Mouse (Mus musculus) limb, embryonic 14.5 days (tissue): ENCODE data around the gene Mfsd4b1. TPM values are rescaled to one million over a fixed set of nuclear protein-coding genes. Genes with fewer than 3 reads are reported as not detected.
"Not testable (repeated sequence)": the region's sequence is repeated elsewhere in the genome, so short reads cannot be mapped to it uniquely, and the experiment has no call there.

Source experiments
- ATAC-seq: fragments of 200-750 bp; cut with Nextera tagmentation; 2 replicates; pipeline ENCODE4 v1.8.0; 2017; ENCODE audit warnings: low read depth, moderate number of reproducible peaks, moderate TSS enrichment; ENCODE audit not compliant: low FRiP score
- DNase-seq: peaks from one replicate; pipeline ENCODE4 v3.0.0-alpha.2; 2015; ENCODE audit warnings: low spot score
- H3K27ac ChIP-seq: fragments of 300-500 bp; sonication (generic); replicated peaks from 2 replicates; pipeline ENCODE4 v1.5.1; 2014; ENCODE audit warnings: low read depth, mild to moderate bottlenecking, low read length, moderate library complexity, mixed read lengths
- H3K27me3 ChIP-seq: fragments of 300-500 bp; sonication (generic); 2 replicates; pipeline ENCODE4 v1.6.1; 2014; ENCODE audit warnings: low read length, mixed read lengths; ENCODE audit not compliant: control insufficient read depth, insufficient read depth
- H3K36me3 ChIP-seq: fragments of 300-500 bp; sonication (generic); 2 replicates; pipeline ENCODE4 v1.6.1; 2014; ENCODE audit warnings: mild to moderate bottlenecking, low read length, moderate library complexity, mixed read lengths; ENCODE audit not compliant: control insufficient read depth, insufficient read depth
- H3K4me1 ChIP-seq: fragments of 300-500 bp; sonication (generic); 2 replicates; pipeline ENCODE4 v1.6.1; 2014; ENCODE audit warnings: antibody characterized with exemption, low read length, mixed read lengths; ENCODE audit not compliant: control insufficient read depth, insufficient read depth
- H3K4me2 ChIP-seq: fragments of 300-500 bp; sonication (generic); replicated peaks from 2 replicates; pipeline ENCODE4 v1.6.1; 2014; ENCODE audit warnings: low read depth, mild to moderate bottlenecking, low read length, moderate library complexity; ENCODE audit not compliant: severe bottlenecking
- H3K4me3 ChIP-seq: fragments of 300-500 bp; sonication (generic); replicated peaks from 2 replicates; pipeline ENCODE4 v1.5.1; 2014; ENCODE audit warnings: low read length
- H3K9ac ChIP-seq: fragments of 300-500 bp; sonication (generic); 2 replicates; pipeline ENCODE4 v1.6.1; 2014; ENCODE audit warnings: mild to moderate bottlenecking, low read depth, low read length, moderate library complexity; ENCODE audit not compliant: severe bottlenecking
- H3K9me3 ChIP-seq: fragments of 300-500 bp; sonication (generic); 2 replicates; pipeline ENCODE4 v1.6.1; 2016; ENCODE audit warnings: low read length; ENCODE audit not compliant: control insufficient read depth
- POLR2A ChIP-seq: fragments of 200-500 bp; IDR thresholded peaks from 2 replicates; pipeline ENCODE4 v1.8.0; 2012; ENCODE audit warnings: inconsistent platforms, mild to moderate bottlenecking, moderate library complexity, borderline replicate concordance; ENCODE audit not compliant: insufficient read depth, insufficient read length; ENCODE audit errors: extremely low read depth
- WGBS: fragments of 180-500 bp; shearing (Covaris S2); extraction: QIAGEN DNeasy Blood & Tissue Kit; methylation state at CpG from one replicate; pipeline ENCODE4 v1.1.7; 2014; 5-methylcytosine and 5-hydroxymethylcytosine counted together
- polyA plus RNA-seq, 2 experiments: library from polyadenylated mRNA; depleted of rRNA in 1 of 2; stranded (reverse) in 1 of 2; unstranded in 1 of 2; fragments of >200 nt; fragmentation: Nextera tagmentation in 1 of 2; extraction: Ambion mirVana in 1 of 2; gene quantifications; 2 replicates each; pipeline versions ENCODE4 v1.2.1 to v1.2.3; 2012 to 2014

Gene Mfsd4b1
- polyA plus RNA-seq, 2 experiments = 0.16 to 0.17 TPM

DNA sequence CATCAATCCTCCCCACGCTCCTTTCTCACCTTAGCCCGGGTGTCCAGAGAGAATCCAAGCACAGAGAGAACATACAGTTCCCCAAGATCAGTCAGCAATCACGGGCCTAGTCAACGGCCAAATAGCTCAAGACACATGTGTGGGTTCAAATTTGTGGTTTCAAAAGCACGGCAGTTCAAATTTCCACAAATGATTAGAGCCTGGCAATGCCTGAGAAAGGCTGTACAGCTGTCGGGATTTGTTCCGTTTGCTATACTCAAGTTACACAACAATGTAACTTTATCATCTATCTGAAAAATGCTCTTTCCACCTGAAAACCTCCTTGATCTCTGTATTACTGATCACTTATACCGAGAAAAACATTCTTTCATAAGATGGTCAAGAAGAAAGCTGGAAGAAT lies 492 bp upstream of the Mfsd4b1 start:
- peak overlapping the region; percentile 98 for H3K4me2 ChIP-seq
- 45% methylated on average over 8 of the region's 8 CpGs for WGBS
- no peak for TF ChIP-seq POLR2A
- H3K4me1 ChIP-seq = 0 out of 2 replicates have a peak, but pooled peaks cover 4% of the 10 kb centered on the region
- no peak for ATAC-seq
- peak; percentile 24 for DNase-seq
- H3K9me3 ChIP-seq = no peaks in the 10 kb centered on the region
- no peaks in the 10 kb centered on the region for H3K36me3 ChIP-seq
- H3K27me3 ChIP-seq = no peaks in the 10 kb centered on the region
- H3K4me3 ChIP-seq = peak overlapping the region; percentile 64
- peak overlapping the region; percentile 65; the same call in 1 of the 2 replicates for H3K27ac ChIP-seq
- no peak overlapping the region; the same call in 1 of the 2 replicates for H3K9ac ChIP-seq

DNA sequence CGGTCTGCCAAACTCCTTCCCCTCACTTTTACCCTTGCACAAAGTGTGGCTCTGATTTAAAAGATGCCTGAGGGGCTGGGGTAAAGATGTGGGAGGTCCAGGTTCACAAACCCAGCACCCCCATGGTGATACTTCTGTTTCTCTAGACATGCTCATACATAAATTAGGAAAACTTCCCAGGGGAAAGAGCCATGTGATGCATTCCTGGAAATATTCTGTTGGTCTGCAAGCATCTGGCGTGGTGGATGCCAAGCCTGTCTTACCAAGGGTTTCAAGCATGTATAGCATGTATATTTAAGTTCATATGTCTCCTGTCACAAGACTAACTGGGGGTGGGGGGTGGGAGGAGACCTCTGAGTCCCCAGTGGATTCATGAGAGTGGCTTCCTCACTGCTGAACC lies 4.7 kb downstream of the Mfsd4b1 start:
- H3K4me3 ChIP-seq = no peak overlapping the region
- WGBS = 34% methylated on average over 2 of the region's 2 CpGs
- no peak overlapping the region for H3K9ac ChIP-seq
- no peak for DNase-seq
- H3K4me1 ChIP-seq = 0 out of 2 replicates have a peak, but pooled peaks cover 2% of the 10 kb centered on the region
- ATAC-seq = no peak
- no peaks in the 10 kb centered on the region for H3K27me3 ChIP-seq
- no peak for TF ChIP-seq POLR2A
- no peaks in the 10 kb centered on the region for H3K9me3 ChIP-seq
- no peak overlapping the region for H3K4me2 ChIP-seq
- no peaks in the 10 kb centered on the region for H3K36me3 ChIP-seq
- H3K27ac ChIP-seq = no peak overlapping the region

- no peak for TF ChIP-seq POLR2A
- Histone ChIP-seq H3K4me2 (no peak overlapping the region), H3K9me3 (no peaks in the 10 kb centered on the region), H3K4me3 (no peak overlapping the region), H3K9ac (no peak overlapping the region), H3K4me1 (no peaks in the 10 kb centered on the region), H3K36me3 (no peaks in the 10 kb centered on the region), H3K27me3 (no peaks in the 10 kb centered on the region), H3K27ac (no peak overlapping the region)
- WGBS = 77% methylated on average over 3 of the region's 3 CpGs
- ATAC-seq (no peak), DNase-seq (no peak)
Observed at GRCm38 (mm10) chr10:40019492-40019891, 5.6 kb downstream of the Mfsd4b1 start.

- Histone ChIP-seq H3K27ac (no peak overlapping the region), H3K9ac (no peak overlapping the region), H3K27me3 (no peaks in the 10 kb centered on the region), H3K36me3 (no peaks in the 10 kb centered on the region), H3K9me3 (no peaks in the 10 kb centered on the region), H3K4me1 (no peaks in the 10 kb centered on the region), H3K4me2 (no peak overlapping the region), H3K4me3 (no peak overlapping the region)
- TF ChIP-seq POLR2A = no peak
- ATAC-seq = no peak
- WGBS = 75% methylated on average over 5 of the region's 5 CpGs
- DNase-seq = no peak
Observed at GRCm38 (mm10) chr10:40018261-40018860, 6.7 kb downstream of the Mfsd4b1 start.

DNA sequence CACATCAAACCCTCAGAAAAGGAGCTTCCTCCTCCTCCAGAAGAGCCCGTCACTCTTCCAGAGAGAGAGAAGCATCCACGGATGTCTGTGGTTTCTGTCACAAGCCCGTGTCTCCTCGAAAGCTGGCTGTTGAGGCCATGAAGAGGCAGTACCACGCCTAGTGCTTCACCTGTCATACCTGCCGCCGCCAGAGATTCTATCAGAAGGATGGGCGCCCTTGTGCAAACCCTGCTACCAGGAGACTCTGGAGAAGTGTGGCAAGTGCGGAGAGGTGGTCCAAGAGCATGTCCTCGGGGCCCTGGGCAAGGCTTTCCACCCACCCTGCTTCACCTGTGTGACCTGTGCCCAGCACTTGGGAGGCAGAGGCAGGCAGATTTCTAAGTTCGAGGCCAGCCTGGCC lies 15.5 kb downstream of the Mfsd4b1 start:
- Histone ChIP-seq H3K9me3 (no peaks in the 10 kb centered on the region), H3K27ac (no peak overlapping the region), H3K4me1 (peaks cover 8% of the 10 kb centered on the region; the same call in 1 of the 2 replicates), H3K27me3 (no peaks in the 10 kb centered on the region), H3K36me3 (no peaks in the 10 kb centered on the region), H3K4me2 (no peak overlapping the region), H3K9ac (no peak overlapping the region), H3K4me3 (no peak overlapping the region)
- DNase-seq (no peak), ATAC-seq (no peak)
- TF ChIP-seq POLR2A = no peak
- 88% methylated on average over 11 of the region's 11 CpGs for WGBS

GRCm38 (mm10) chr10:40008847-40009246 lies 16.2 kb downstream of the Mfsd4b1 start:
- not testable (repeated sequence) for ATAC-seq, H3K4me1 ChIP-seq, H3K4me2 ChIP-seq, H3K36me3 ChIP-seq, DNase-seq, H3K27ac ChIP-seq, H3K4me3 ChIP-seq, H3K27me3 ChIP-seq, H3K9ac ChIP-seq, H3K9me3 ChIP-seq
- WGBS = 75% methylated on average over 4 of the region's 4 CpGs
